Mouse (Mus musculus) thymus, postnatal 0 days (tissue): ENCODE results near the gene Mrtfa. TPM values are rescaled to one million over a fixed set of nuclear protein-coding genes. Genes with fewer than 3 reads are reported as not detected.

Source experiments
- DNase-seq: peaks from one replicate; pipeline ENCODE4 v3.0.0-alpha.2; 2015; ENCODE audit warnings: low spot score
- polyA plus RNA-seq: library from polyadenylated mRNA; unstranded; fragments of >200 nt; fragmentation: Nextera tagmentation; extraction: Ambion mirVana; gene quantifications from 2 replicates; pipeline ENCODE4 v1.2.1, GENCODE M21; 2015

Gene Mrtfa
- polyA plus RNA-seq, 1 experiment from 2014 or later = 19.0 TPM

DNA sequence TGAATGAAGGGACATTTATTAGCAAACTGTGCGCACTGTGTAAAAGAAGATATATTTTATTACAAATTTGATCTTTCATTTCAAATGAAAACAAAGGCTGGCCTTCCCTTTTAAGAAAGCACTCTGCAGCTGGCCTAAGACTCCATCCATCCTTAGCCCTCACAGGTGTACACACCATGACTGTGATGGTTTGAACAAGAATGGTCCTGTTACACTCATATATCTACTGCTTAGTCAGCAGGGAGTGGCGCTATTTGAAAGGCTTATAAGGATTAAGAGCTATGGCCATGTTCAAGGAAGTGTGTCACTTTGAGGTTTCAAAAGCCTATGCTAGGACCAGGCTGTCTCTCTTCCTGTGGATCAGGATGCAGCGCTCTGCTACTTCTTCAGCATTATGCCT, 122.8 kb downstream of the Mrtfa start:
- no peak for DNase-seq

DNA sequence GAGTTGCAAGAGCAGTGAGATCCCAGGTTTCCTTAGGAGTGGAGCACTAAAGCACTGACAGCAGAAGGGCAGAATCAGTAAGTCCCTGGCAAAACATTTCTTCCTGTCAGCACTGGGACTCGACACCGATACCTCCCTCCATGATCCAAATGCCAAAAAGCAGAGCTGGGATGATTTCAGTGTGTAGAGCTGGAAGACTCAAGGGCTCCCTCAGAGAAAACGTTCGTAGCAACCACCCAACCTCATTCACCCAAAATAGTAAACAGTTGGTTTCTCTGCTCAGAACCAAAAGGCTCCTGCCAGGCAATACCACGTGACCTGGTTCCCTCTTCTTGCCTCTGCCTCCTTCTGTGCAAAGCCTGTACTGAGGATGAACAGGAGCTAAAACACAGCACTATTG, 123.6 kb downstream of the Mrtfa start:
- DNase-seq = no peak

DNA sequence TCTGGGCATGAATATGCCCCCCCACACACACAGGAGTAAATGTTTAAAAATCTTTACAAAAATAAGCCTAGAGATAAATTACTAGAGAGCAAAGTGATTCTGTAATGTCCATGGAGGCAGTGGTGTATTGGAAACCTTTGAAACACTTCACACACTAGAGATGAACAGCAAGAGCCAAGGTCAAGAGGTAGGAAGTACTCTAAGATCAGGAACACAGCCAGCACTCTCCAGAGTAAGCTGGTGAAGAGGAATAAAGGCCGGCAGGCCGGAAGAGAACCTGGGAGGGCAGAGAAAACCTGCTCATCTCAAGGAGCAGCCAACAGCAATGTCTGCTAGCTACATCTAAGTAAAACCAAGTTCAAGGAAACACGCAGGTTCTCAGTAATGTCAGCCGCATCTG, 125.9 kb downstream of the Mrtfa start:
- DNase-seq = no peak

DNA sequence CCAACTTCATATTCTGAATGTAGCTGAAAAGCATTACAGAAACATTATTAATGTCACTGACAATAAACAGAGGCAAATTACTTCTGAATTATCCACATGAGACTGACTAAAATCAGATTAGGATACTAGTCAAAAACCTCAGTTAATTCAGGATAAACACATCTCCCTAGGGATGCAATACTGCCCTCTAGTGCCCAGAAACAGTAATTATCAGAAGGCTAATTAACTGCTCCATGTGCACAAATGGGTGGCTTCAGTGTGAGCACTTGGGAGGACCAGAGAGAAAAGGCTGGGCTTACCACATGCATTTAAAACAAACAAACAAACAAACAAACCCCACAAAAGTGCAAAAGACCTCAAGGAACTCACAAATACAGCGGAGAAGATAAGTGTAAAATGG, 126.4 kb downstream of the Mrtfa start:
- peak; percentile 55 for DNase-seq

DNA sequence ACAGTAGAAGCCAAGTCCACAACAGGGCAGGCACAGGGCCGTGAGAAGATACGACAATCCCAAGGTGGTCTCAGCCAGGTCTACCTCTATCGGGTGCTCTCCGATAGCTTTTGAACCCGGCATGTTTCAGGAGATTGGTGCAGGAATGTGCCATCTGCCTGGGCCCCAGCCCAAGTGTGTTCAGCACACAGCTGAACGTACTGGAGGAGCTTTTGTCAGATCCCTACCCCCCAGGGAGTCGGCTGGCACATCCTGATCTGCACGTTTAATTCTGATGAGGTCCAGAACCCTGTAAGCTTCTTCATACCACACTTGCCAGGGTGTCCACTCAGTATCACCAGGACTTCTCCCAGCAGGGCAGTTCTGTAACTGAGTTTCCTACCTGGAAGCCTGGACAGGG, 127.9 kb downstream of the Mrtfa start:
- no peak for DNase-seq

DNA sequence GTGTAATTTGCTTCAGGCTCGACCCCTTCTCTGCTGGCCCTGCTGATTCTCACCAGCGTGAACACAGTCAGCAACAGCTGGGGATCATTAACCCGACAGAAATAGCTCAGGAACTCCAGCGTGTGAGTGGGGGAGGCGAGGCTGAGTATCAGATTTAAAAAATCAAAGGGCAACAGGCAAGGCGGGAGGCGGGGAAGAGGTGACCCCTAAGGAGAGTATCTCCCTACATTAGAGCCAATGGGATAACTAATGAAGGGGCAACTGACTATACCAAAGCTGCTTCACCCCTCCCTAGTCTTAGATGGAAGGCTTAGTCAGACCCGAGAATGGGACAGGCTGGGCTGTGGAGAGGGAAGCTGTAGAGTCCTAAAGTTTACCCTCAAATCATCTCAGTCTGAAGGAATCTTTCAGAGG, 128.4 kb downstream of the Mrtfa start:
- DNase-seq = no peak

DNA sequence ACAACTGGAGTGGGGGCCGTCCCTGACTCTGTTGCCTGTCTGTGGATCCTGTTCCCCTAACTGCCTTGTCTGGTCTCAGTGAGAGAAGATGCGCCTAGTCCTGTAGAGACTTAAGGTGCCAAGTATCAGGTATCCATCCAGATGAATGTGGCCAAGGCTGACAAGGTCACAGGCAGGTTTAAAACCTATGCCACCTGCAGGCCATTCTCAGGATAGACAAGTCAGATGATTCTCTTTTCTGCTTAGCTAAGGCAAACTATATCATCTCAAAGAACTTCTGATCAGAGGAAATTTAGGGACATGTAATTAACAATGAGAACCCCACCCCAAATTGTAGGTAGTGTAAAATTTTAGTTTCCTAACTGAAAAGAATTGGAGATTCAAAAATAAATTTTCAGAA, 129.6 kb downstream of the Mrtfa start:
- DNase-seq = no peak

DNA sequence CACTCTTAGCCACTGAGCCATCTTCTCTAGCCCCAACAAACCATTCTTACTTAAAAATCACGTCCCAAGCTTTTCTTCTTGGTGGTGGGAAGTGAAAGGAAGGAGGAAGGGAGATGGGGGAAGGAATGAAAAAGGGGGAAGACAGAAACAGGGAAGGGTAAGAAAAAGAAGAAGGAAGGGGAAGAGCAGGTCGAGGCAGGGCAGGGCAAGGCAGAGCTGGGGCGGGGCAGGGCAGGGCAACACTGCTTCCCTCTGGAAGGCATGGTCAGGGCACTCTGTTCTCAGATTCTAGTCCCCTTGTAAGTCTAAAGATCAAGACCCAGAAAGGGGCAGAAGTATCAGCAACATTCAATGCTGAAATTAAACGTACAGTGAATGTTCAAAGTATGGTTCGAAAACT, 132.8 kb downstream of the Mrtfa start:
- DNase-seq = no peak

DNA sequence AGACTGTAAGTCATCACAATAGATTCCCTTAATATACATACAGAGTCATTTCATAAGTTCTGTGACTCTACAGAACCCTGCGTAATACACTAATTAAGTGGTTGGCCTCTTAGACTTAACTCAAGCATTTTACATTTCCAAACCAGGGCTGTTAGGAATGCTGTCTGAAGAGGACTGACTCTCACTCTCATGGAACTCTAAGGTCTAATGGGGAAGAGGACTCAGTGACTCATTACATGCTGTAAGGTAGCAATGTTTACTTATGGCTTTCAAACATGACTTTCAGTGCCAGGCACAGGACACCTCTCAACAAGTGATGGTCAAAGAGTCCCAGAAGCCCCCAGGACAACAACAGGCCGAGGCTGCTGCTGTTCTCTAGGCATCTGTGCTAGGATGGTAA, 135.1 kb downstream of the Mrtfa start:
- no peak for DNase-seq

DNA sequence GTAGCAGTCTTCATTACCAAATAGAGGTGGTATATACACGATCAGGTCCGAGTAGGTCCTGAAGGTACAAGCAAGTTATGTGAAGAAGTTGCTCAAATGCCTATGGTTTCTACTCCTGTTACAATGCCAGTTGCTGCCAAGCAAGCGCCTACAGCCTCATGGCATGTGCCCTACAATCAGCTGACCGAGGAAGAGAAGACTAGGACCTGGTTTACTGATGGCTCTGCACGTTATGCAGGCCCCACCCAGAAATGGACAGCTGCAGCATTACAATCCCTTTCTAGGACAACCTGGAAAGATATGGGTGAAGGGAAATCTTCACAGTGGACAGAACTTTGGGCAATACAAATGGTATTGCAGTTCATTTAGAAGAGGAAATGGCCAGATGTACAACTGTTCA, 138.1 kb downstream of the Mrtfa start:
- no peak for DNase-seq

DNA sequence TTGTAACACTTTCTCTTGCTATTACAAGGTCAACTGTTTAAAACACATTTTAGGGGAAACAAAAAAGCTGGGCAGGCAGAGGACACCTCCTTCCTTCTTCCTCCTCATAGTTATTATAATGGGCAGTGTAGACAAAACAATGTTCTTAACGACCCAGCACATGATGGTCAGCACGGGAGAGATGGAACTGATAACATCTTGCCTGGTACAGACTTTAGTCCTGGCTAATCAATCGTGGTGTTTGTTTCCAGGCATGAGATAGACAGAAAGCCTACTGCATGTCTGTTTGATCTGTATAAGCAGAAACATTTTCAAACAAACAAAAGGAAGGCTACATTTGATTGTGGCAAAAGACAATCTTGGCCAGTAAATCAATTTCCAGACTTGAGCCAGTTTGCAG, 140.1 kb downstream of the Mrtfa start:
- DNase-seq = no peak

DNA sequence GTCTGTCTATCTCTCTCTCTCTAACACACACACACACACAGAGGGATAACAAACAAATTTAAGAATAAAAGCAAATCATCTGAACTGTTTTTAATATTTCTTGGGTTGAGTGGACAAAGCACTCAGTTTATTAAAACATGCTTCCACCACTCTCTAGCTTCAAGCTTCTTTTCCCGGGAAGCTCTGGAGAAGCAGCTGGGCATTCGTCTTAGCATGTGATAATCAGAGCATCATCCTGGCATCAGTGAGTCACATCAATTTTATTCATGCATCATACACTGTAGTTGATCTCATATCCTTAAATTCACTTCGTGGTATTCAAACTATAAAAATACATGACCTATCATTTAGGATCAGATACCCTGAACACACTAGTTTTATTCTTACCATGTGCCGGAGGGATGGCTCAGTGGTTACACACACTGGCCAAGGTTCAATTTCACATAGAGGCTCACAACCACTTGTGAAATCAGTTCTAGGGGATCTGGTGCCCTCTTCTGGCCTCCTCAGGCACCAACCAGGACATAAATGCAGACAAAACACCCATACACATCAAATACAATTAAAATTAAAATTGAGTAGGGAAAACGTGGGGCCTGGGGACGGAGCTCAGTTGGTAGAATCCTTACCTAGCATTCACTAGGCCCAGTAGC, 141.0 kb downstream of the Mrtfa start:
- DNase-seq = peak; percentile 64

DNA sequence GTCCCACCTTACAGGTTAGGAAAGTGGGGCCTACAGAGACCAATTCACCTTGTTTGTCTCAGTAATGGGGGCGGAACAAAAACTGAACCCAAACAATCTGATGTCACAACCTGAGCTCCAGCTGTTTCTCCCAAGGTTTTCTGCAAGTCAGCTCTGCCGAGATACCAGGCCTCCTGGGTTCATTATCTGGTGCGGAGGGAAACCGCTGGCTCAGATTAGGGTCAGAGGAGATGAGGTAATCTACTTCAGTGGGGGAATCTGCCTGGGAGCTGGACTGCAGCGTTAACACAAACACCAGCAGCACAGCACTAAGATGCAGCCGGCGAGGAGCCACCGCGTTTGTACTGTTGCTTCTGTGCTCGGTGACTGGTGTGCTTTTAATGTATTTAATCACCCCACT, 143.1 kb downstream of the Mrtfa start:
- no peak for DNase-seq

DNA sequence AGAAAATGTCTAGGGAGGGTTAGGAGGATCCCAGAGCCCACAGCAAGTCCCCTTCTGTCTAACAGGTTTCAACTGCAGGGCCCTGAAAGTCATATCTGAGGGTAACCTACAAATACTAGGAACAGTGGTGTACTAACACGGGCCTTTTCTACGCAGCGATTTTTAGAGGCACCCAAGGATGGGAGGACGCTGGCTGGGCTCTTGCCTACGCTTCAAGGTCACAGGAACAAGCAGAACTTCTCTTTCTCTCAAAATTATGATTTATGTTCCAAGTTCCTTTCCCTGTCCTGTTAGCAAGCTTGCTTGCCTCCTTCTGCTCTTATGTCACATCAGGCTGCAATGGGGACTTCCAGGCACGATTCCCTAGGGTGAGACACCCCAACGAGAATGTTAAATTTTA, 144.5 kb downstream of the Mrtfa start:
- DNase-seq = no peak

DNA sequence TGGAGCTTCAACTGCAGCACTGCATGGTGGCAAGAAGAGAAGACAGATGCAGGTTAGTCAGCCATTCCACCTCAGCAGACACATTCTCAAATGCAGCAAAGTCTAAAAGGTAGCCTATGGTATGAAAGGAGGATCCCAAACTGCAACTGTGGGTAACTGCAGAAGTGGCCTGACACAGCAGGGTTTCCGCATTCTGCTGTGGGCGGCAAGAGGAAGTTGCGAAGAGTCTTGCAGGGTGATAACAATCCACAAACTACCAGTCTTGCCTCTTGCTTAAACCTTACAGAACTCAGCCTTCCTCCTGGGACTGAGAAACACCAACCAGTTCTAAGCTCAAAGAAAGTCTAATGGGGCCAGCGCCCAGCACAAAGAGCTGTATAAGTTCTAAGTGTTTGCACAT, 145.2 kb downstream of the Mrtfa start:
- DNase-seq = peak; percentile 72

DNA sequence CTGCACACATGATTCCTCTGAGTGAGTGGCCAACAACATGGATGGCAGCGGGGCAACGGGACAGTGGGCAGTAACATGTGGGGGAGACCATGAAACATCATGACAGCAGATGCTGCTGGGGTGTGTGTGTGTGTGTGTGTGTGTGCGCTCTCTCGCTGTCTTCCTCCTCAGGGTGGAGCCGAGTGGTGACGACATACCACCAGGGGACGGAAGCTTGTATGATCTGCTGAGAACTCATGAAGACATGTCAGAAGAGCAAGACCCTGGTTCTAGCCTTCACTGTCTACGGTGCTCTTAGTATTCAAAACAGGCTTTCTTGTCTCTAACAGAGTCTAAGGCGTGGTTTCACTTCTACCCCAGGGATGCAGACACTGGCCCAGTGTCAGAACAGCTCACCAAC, 146.1 kb downstream of the Mrtfa start:
- DNase-seq = peak; percentile 86

DNA sequence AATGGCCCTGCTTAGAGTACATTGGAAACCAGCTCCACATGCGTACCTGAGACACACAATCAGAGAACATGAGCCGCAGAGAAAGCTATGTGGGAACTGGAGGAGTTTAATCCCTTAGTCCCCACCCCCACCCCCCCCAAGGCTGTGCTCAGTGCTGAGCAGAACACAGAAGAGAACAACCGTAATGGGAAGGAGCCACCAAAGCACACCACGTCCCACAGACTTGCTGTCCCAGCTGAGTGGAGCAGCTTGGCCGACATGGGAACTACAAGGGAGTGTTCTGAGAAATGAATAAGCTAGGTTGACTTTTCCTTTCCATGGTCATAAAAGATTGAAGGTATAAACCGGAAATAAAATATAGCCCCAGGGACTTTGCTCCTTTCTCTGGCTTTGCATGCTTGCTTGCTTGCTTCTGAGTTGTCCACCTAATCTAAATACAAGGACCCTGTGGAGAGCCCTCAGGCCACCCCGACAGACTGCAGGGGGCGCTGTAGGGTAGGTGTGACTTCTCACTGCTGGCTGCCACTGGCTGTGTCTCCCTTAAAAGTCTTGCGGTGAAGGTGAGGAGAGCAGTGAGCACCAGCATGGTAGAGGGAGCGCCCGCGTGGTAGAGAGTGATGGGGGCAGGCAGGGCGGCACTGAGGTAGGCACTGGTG, 148.2 kb downstream of the Mrtfa start:
- DNase-seq = peak; percentile 63

DNA sequence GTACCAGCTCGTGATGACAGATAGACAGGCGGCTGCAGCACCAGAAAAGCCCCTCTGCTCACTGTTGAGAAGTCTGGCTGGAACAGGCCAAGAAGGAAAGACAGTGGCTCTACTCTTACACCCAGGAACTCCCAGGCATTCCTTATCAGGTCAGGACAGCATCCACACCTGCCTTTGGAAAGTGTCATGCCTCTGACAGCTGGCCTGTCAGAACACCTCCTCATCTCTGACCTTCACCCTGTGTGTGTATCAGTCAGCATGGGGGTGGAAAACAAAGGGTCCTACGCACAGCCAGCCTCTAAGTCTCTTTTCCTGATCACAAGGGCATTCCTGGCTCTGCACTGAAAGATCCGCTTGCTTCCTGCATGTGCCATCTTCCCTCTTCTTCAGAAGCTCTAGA, 148.8 kb downstream of the Mrtfa start:
- DNase-seq = no peak

DNA sequence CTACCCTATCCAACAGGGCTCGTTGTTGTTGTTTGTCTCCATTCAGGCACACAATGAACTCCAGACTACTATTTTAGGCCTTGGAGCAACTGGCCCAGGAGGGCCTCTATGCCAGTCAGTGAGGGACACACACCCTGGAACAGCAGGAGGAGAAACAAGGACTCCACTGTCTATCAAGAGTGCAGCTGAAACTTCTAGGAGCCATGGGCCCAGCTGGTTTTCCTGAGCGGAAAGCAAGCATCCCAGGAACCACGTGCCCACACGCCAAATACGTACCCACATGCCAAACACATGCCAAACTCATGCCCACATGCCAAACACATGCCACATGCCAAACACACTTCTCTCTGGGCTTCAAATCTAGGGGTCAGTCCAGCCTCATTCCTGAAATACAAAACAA, 152.1 kb downstream of the Mrtfa start:
- DNase-seq = no peak

DNA sequence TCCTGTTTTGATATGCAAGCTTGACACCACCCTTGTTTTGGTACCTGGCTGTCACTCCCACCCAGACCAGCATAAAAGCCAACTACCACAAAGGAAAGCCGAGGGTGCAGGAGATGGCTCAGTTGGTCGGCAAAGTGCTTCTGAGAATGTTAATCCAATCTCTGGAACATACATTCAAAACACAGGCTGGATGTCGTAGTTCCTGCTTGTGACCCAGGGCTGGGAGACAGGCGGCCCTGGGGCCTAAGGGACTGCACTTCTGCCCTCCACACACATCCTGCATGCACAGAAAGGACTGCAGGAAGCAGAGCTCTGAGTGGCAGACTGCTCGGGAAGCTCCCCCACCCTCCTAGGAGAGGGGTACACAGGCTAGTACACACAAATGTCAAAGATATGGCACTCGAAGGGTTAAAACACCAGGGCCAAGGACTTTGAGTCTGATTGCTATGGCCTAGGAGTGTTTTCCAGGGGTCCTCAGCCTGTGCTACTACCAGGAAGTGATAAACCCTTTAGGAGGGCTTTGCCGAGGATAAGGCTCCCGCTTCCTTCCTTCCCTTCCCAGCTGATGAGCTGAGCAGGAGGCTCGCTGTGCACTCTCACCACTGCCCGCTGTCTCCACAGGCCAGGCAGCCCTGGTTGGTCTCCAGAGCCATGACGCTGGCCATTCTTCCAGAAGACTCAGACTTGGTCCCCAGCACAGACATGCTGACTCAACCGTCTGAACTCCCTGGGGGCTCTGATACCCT, 155.0 kb downstream of the Mrtfa start:
- no peak for DNase-seq

DNA sequence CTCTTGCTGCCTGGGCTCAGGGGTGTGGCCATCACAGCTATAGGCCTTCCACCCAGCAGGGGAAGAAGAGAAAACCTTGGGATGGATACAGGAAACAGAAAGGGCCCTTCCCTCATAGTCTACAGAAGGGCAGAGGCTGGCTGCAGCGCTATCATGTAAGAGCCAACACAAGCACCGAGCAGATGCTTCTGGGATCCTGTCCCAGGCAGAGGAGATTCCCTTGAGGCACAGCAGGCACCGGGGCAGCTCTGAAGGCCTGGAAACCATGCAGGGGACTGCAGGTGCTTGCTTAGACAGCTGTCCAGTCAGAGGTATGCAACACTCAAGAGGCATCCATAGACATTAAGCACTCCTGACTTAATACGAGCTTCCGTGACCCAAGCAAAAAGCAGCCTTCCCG, 156.4 kb downstream of the Mrtfa start:
- DNase-seq = no peak

DNA sequence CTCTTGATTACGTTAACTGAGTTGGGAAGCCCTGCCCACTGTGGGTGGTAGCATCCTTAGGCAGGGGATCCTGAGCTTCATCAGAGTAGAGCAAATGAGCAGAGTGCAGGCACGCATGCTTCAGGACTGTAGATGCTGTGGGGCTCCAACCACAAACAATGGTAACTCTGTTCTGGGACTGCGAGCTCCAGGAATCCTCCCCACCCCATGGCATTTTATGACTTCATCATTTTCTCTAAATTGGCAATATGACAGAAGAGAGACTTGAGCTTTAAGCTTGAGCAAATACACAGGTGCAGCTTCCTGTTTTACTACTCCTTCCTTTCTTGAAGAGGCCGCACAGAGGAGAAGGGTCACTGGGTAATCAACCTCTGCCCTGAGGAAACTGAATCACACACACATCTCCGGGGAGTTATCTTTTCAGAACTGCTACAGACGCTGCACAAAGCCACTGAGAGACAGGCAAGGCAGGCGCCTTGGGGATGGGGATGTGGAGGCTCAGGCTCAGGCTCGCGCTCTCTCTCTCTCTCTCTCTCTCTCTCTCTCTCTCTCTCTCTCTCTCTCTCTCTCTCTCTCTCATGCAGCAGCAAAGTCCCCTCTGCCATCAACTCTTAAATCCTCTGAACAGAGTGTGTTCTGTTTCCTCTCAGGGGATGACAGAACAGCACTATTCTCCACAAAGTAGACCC, 157.5 kb downstream of the Mrtfa start:
- DNase-seq = peak; percentile 38
